Mouse (Mus musculus) ovary, postnatal 14 days (tissue): ENCODE results near the gene Gabra5.

Experiments used
- DNase-seq: peaks from one replicate; pipeline ENCODE4 v3.0.0; 2022; ENCODE audit warnings: low spot score

Gene Gabra5

GRCm38 (mm10) chr7:57386517-57387340 lies 123.1 kb downstream of the Gabra5 start, which contains the start of gene Gabrg3:
Gene Gabrg3 (minus strand): TSS chr7:57387188.
- DNase-seq: no peak

GRCm38 (mm10) chr7:57384112-57384511 lies 125.7 kb downstream of the Gabra5 start:
- peak; percentile 15 for DNase-seq

- DNase-seq: no peak
Measured at GRCm38 (mm10) chr7:57366013-57366390, 143.9 kb downstream of the Gabra5 start.

GRCm38 (mm10) chr7:57365134-57366012 lies 144.5 kb downstream of the Gabra5 start:
- no peak for DNase-seq

- no peak for DNase-seq
Measured at GRCm38 (mm10) chr7:57363812-57364211, 146.0 kb downstream of the Gabra5 start.

GRCm38 (mm10) chr7:57357871-57358540 lies 151.9 kb downstream of the Gabra5 start:
- DNase-seq: no peak
